Mouse (Mus musculus) left cerebral cortex, postnatal 4 days (tissue): ENCODE results near the gene Pla2g10. TPM values are rescaled to one million over a fixed set of nuclear protein-coding genes. Genes with fewer than 3 reads are reported as not detected.

Experiments
- total RNA-seq, 2 experiments: library from RNA; stranded (reverse); gene quantifications; 2 replicates each; pipeline ENCODE4 v1.2.3; 2021

The Pla2g10 gene
- total RNA-seq, 2 experiments from 2014 or later, result not detected

Other genes starting within 250 kb of the Pla2g10 start
- 10 to 100 TPM; 32.4 to 37.4 TPM for gene Parn, start 62.8 kb downstream of the Pla2g10 start, total RNA-seq
- 10 to 100 TPM; 38.1 to 41.8 TPM for gene Bfar, start 59.1 kb downstream of the Pla2g10 start, total RNA-seq
- 1 to 10 TPM; 4.6 to 6.1 TPM for gene 3110001I22Rik, start 59.1 kb downstream of the Pla2g10 start, total RNA-seq
- gene Rrn3, start 49.7 kb upstream of the Pla2g10 start, total RNA-seq, result 10 to 100 TPM; 52.6 to 56.6 TPM
- 100 to 1,000 TPM; 107 to 109 TPM for gene Ntan1, start 87.9 kb upstream of the Pla2g10 start, total RNA-seq
- gene Pdxdc1, start 172.1 kb upstream of the Pla2g10 start, total RNA-seq, result 10 to 100 TPM; 79.0 to 79.2 TPM
- 10 to 100 TPM; 46.6 to 53.9 TPM for gene Mpv17l, start 172.2 kb upstream of the Pla2g10 start, total RNA-seq